Mouse (Mus musculus) thymus, adult 2 months (tissue): Measurements from ENCODE around the gene Ttn. TPM values are rescaled to one million over a fixed set of nuclear protein-coding genes. Genes with fewer than 3 reads are reported as not detected.

Experiments used
- DNase-seq: peaks from one replicate; pipeline ENCODE4 v3.0.0; 2021
- H3K27ac ChIP-seq: fragments of 200-500 bp; 2 replicates; pipeline ENCODE4 v1.5.1; 2012; ENCODE audit warnings: low read length, control low read depth; ENCODE audit not compliant: control insufficient read depth, insufficient read depth
- H3K27me3 ChIP-seq: fragments of 200-500 bp; 2 replicates; pipeline ENCODE4 v1.6.1; 2012; ENCODE audit warnings: mild to moderate bottlenecking, low read length, moderate library complexity, mixed read lengths; ENCODE audit not compliant: control insufficient read depth, insufficient read depth
- H3K36me3 ChIP-seq: fragments of 200-500 bp; 2 replicates; pipeline ENCODE4 v1.6.1; 2012; ENCODE audit warnings: mild to moderate bottlenecking, low read length, moderate library complexity; ENCODE audit not compliant: control insufficient read depth, insufficient read depth
- H3K4me1 ChIP-seq: fragments of 200-500 bp; replicated peaks from 2 replicates; pipeline ENCODE4 v1.6.1; 2012; ENCODE audit warnings: low read length; ENCODE audit not compliant: control insufficient read depth, insufficient read depth
- H3K4me3 ChIP-seq: fragments of 200-500 bp; 2 replicates; pipeline ENCODE4 v1.5.1; 2012; ENCODE audit warnings: mild to moderate bottlenecking, low read length, control low read depth, moderate library complexity; ENCODE audit not compliant: control insufficient read depth, insufficient read depth
- CTCF ChIP-seq: fragments of 200-500 bp; IDR thresholded peaks from 2 replicates; pipeline ENCODE4 v1.5.1; 2012; ENCODE audit warnings: mild to moderate bottlenecking, control low read depth, low read length, moderate library complexity, borderline replicate concordance; ENCODE audit not compliant: control insufficient read depth, poor library complexity, insufficient read depth; ENCODE audit errors: extremely low read depth
- POLR2A ChIP-seq: fragments of 200-500 bp; IDR thresholded peaks from 2 replicates; pipeline ENCODE4 v1.6.1; 2012; ENCODE audit warnings: mild to moderate bottlenecking, low read length, control low read depth, moderate library complexity; ENCODE audit not compliant: control insufficient read depth, poor library complexity, insufficient read depth; ENCODE audit errors: extremely low read depth
- WGBS: fragments of 180-500 bp; shearing (Covaris S2); methylation state at CpG from one replicate; pipeline ENCODE4 v1.1.7; 2018; 5-methylcytosine and 5-hydroxymethylcytosine counted together
- polyA plus RNA-seq: library from polyadenylated mRNA; depleted of rRNA; stranded (reverse); fragments of >200 nt; gene quantifications from 2 replicates; pipeline ENCODE4 v1.2.3, GENCODE M21; 2012

Ttn gene
- polyA plus RNA-seq, 1 experiment, result 2.9 TPM

DNA sequence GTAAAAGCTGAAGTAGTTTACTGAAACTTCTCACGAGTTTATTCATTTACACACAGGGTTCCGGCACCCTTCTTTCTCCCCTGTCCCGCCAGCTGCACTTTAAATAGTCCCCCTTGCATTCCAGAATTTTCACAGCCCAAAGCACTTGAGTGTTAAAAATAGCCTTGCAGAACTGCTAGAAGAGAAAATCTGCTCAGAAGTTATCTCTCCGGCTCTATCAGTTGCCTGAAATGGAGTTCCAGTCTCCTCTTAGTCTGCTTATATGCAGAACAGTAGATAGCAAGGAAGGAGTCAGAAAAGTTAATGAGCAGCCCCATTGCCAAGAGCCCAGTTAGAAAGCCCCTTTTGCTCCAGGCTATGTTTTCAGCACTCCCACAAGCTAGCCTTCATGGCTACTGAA lies 176.0 kb downstream of the Ttn start:
- DNase-seq, result no peak
- 88% methylated on average over 4 of the region's 4 CpGs for WGBS
- TF ChIP-seq CTCF, result no peak
- no peak overlapping the region for H3K27ac ChIP-seq
- H3K36me3 ChIP-seq, result no peaks in the 10 kb centered on the region
- no peaks in the 10 kb centered on the region for H3K27me3 ChIP-seq
- no peak overlapping the region for H3K4me3 ChIP-seq
- H3K4me1 ChIP-seq, result no peaks in the 10 kb centered on the region

DNA sequence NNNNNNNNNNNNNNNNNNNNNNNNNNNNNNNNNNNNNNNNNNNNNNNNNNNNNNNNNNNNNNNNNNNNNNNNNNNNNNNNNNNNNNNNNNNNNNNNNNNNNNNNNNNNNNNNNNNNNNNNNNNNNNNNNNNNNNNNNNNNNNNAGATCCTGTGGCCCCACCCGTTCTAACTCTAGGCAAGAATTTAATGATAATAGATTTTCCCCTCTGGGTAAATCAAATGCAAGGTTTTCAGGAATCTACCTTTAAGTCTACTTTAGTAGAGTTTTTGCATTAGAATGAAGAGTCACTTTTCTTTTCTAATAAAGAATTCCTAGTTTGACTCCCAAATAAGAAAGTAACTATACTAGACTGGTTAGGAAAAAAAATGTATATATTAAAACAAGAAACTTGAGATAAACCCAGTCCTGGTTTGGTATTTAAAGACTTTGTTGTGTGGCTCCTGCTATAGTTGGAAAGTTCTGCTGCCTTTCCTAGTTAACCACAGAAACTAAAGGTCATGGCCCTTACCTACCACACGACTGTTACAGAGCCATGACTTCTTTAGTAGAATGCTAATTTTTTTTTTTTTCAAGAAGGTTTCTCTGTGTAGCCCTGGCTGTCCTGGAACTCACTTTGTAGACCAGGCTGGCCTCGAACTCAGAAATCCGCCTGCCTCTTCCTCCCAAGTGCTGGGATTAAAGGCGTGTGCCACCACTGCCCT lies 177.0 kb downstream of the Ttn start:
- H3K27ac ChIP-seq, result no peak overlapping the region
- H3K4me1 ChIP-seq, result no peaks in the 10 kb centered on the region
- TF ChIP-seq CTCF (no peak), POLR2A (no peak)
- no peak overlapping the region for H3K4me3 ChIP-seq
- WGBS, result 85% methylated on average over 5 of the region's 5 CpGs
- no peaks in the 10 kb centered on the region for H3K36me3 ChIP-seq
- DNase-seq, result no peak
- H3K27me3 ChIP-seq, result no peaks in the 10 kb centered on the region

DNA sequence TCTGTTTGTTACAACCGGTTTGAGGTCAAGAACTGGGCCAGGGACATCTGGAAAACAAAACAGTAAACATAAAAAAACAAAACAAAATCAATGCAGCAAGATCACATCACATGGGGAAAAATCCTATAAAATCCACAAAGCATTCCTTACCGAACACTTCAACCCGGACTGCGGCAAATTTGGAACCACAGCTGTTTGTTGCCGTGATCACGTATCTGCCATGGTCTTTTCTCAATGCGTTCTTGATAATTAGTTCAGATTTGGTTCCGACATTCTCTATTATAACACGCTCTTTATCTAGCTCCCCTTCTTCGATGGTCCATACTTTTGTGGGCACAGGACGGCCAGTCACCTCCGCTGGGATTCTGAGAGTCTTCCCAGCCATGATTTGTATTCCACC lies 198.2 kb downstream of the Ttn start:
- no peak overlapping the region for H3K27ac ChIP-seq
- H3K4me1 ChIP-seq, result no peaks in the 10 kb centered on the region
- TF ChIP-seq CTCF (no peak), POLR2A (no peak)
- no peak overlapping the region for H3K4me3 ChIP-seq
- no peaks in the 10 kb centered on the region for H3K36me3 ChIP-seq
- DNase-seq, result no peak
- 98% methylated on average over 12 of the region's 12 CpGs for WGBS
- no peaks in the 10 kb centered on the region; the same call in 1 of the 2 replicates for H3K27me3 ChIP-seq

DNA sequence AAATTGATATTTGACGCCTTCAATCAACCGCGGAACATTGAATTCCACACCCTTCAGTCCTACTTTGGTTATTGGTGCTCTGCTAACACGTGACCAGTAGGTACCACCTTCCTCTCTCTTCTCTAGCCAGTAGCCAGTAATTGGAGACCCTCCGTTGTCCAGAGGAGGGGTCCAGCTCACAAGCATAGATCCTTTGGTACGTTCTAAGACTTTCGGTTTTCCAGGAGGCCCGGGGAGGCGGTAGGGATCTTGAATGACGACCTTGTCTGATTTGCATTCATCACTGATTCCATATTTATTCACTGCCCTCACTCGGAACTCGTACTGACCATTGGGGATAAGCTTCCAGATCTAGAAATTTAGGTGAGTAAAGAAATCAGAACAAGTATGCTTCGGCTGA lies 201.6 kb downstream of the Ttn start:
- Histone ChIP-seq H3K27me3 (no peaks in the 10 kb centered on the region), H3K27ac (no peak overlapping the region), H3K4me1 (no peaks in the 10 kb centered on the region), H3K36me3 (no peaks in the 10 kb centered on the region), H3K4me3 (no peak overlapping the region)
- no peak for DNase-seq
- 95% methylated on average over 13 of the region's 13 CpGs for WGBS
- no peak for TF ChIP-seq CTCF
- TF ChIP-seq POLR2A, result no peak

DNA sequence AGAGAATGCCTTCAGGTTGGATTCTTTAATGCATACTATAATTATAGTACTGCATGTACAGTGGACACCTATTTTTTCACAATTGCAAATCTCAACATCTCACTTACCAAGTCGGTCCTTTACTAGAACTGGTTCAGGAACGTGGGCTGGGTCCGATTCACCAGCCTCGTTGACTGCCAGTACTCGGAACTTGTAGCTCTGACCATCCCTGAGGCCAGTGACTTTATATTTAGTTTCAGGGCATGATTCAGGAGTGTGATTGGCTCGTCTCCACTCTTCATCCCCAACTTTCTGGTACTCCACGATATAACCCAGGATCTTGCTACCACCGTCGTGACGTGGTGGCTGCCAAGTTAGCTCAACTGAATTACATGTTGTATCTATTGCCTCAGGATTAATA lies 212.5 kb downstream of the Ttn start:
- Histone ChIP-seq H3K4me3 (no peak overlapping the region), H3K27ac (no peak overlapping the region), H3K4me1 (no peaks in the 10 kb centered on the region), H3K27me3 (no peaks in the 10 kb centered on the region), H3K36me3 (no peaks in the 10 kb centered on the region)
- WGBS, result 95% methylated on average over 10 of the region's 10 CpGs
- TF ChIP-seq CTCF (no peak), POLR2A (no peak)
- no peak for DNase-seq

DNA sequence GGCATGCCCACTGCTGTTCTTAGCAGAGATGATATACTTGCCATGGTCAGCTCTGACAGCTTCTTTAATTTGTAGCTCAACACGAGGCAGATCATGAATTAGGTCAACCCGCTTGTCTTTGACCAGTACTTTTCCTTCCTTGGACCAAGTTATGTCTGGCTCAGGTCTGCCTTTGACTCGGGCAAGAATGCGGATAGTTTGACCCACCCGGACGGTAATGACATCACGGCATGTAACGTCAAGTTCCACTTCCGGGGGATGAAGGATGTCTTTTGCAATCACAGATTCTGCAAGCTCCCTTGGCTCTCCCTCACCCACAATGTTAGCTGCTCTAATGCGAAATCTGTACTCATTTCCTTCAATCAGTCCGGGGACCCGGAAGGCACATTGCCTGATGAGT lies 215.1 kb downstream of the Ttn start:
- DNase-seq, result no peak
- 97% methylated on average over 12 of the region's 12 CpGs for WGBS
- Histone ChIP-seq H3K36me3 (no peaks in the 10 kb centered on the region), H3K27me3 (no peaks in the 10 kb centered on the region), H3K27ac (no peak overlapping the region), H3K4me3 (no peak overlapping the region), H3K4me1 (no peaks in the 10 kb centered on the region)
- TF ChIP-seq POLR2A (no peak), CTCF (no peak)

DNA sequence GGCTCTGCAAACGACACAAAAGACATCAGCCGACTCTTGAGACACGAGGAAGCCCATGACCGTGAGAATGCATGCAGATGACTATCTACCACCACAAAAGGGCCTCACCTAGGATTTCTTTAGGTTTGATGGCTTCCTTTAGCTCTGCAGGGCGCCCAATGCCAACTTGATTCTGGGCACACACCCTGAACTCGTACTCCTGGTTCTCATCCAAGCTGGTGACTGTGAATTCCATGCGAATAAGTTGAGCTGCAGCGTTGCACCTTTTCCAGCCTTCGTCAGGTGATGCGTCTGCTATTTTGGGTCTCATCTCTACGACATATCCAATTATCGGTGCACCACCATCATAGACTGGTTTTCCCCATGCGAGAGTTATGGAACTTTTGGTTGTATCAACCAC lies 217.8 kb downstream of the Ttn start:
- Histone ChIP-seq H3K36me3 (no peaks in the 10 kb centered on the region), H3K27ac (no peak overlapping the region), H3K27me3 (no peaks in the 10 kb centered on the region), H3K4me3 (no peak overlapping the region), H3K4me1 (no peaks in the 10 kb centered on the region)
- 92% methylated on average over 13 of the region's 13 CpGs for WGBS
- no peak for DNase-seq
- TF ChIP-seq POLR2A (no peak), CTCF (no peak)
